Mouse (Mus musculus): ENCODE measurements around the gene Pard3b. TPM values are rescaled to one million over a fixed set of nuclear protein-coding genes. Genes with fewer than 3 reads are reported as not detected.

The Pard3b gene
- polyA plus RNA-seq, 1 experiment from 2014 or later, result 25.5 TPM

DNA sequence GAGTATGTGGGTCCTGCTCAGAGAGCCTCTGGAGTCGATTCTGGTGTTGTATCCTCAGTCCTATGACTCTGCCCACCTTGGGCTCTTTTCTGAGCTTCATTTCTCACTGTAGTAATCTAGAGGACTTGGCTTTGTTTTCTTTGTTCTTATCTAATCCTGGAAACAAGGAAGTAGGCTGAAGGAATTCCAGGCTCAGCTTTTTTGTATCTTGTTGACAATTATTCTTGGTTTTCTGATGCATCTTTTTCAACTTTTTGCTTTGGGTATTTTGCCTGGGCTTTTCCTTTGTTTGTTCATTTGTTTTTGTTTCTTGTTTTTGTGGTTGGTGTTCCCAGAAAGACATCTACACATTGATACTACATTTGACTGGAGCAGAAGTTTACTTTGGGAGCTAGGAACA is 236.3 kb downstream of the Pard3b start:
- no peak for ATAC-seq (ENCODE audit: insufficient number of reproducible peaks, insufficient read depth, low FRiP score, low TSS enrichment)
- WGBS, result 70% methylated on average over 1 of the region's 1 CpGs
- Histone ChIP-seq H3K4me3 (no peak overlapping the region), H3K9me3 (no peaks in the 10 kb centered on the region), H3K36me3 (no peaks in the 10 kb centered on the region), H3K27me3 (no peaks in the 10 kb centered on the region), H3K27ac (no peak overlapping the region), H3K9ac (no peak overlapping the region), H3K4me2 (replicated peaks) (no peak overlapping the region), H3K4me1 (no peaks in the 10 kb centered on the region)

GRCm38 (mm10) chr1:61879706-61880470 is 241.3 kb downstream of the Pard3b start:
- Histone ChIP-seq H3K9ac (no peak overlapping the region), H3K4me3 (no peak overlapping the region), H3K36me3 (no peaks in the 10 kb centered on the region), H3K27me3 (no peaks in the 10 kb centered on the region), H3K4me2 (replicated peaks) (no peak overlapping the region), H3K9me3 (no peaks in the 10 kb centered on the region), H3K27ac (no peak overlapping the region), H3K4me1 (no peaks in the 10 kb centered on the region)
- no peak for ATAC-seq (ENCODE audit: insufficient number of reproducible peaks, insufficient read depth, low FRiP score, low TSS enrichment)
- WGBS, result 57% methylated on average over 6 of the region's 6 CpGs

DNA sequence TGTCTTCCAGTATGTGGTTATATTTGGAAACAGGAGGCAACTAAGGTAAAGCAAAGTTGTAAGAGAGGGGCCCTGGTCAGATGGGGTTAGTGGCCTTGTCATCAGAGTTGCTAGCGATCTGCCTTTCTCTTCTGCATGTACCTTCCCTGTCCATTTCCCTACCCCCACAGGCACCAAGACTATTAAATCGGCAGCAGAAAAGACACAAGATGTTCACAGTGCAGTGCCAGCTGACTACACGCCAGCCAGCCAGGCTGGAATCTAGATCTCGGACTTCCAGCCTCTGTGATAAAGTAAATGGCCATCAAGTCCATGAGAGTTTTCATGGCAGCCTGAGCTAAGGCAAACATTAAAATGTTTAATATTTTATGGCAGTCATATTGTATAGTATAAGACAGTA is 257.4 kb downstream of the Pard3b start:
- H3K9ac ChIP-seq, result no peak overlapping the region
- H3K9me3 ChIP-seq, result no peaks in the 10 kb centered on the region
- no peaks in the 10 kb centered on the region for H3K36me3 ChIP-seq
- no peaks in the 10 kb centered on the region for H3K4me1 ChIP-seq
- WGBS, result 77% methylated on average over 4 of the region's 4 CpGs
- H3K4me2 ChIP-seq (replicated peaks), result no peak overlapping the region
- no peak overlapping the region for H3K27ac ChIP-seq
- H3K4me3 ChIP-seq, result no peak overlapping the region
- no peaks in the 10 kb centered on the region for H3K27me3 ChIP-seq
- no peak for ATAC-seq (ENCODE audit: insufficient number of reproducible peaks, insufficient read depth, low FRiP score, low TSS enrichment)

- H3K4me3 ChIP-seq, result no peak overlapping the region
- H3K27ac ChIP-seq, result no peak overlapping the region
- no peak overlapping the region for H3K9ac ChIP-seq
- no peak overlapping the region for H3K4me2 ChIP-seq (replicated peaks)
- ATAC-seq (ENCODE audit: insufficient number of reproducible peaks, insufficient read depth, low FRiP score, low TSS enrichment), result no peak
- WGBS, result 79% methylated on average over 4 of the region's 4 CpGs
- no peaks in the 10 kb centered on the region for H3K36me3 ChIP-seq
- H3K9me3 ChIP-seq, result no peaks in the 10 kb centered on the region
- H3K4me1 ChIP-seq, result no peaks in the 10 kb centered on the region
- no peaks in the 10 kb centered on the region for H3K27me3 ChIP-seq
Measured at GRCm38 (mm10) chr1:61903271-61904007, 264.8 kb downstream of the Pard3b start.

DNA sequence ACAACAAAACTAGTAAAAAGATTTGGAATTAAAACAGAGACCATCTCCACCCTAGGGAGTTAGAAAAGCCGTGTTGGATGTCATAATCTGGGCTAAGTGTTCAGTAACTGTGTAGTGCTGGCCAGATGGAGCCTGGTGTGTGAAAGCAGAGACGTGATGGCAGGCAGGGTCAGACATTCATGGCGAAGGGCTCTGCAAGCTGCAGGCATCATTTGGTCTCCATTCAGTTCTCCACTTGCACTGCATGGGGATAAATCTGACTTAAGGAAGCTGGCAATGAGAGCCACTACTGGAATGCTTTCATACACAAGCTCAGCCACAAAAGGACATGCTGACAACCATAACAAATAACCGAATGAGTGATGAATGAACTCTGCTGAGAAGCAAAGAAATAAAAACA is 265.4 kb downstream of the Pard3b start:
- H3K4me1 ChIP-seq, result no peaks in the 10 kb centered on the region
- no peak for ATAC-seq (ENCODE audit: insufficient number of reproducible peaks, insufficient read depth, low FRiP score, low TSS enrichment)
- H3K4me2 ChIP-seq (replicated peaks), result no peak overlapping the region
- WGBS, result 62% methylated on average over 4 of the region's 4 CpGs
- H3K9ac ChIP-seq, result no peak overlapping the region
- H3K36me3 ChIP-seq, result no peaks in the 10 kb centered on the region
- no peaks in the 10 kb centered on the region for H3K9me3 ChIP-seq
- H3K27me3 ChIP-seq, result no peaks in the 10 kb centered on the region
- no peak overlapping the region for H3K4me3 ChIP-seq
- no peak overlapping the region for H3K27ac ChIP-seq

- Histone ChIP-seq H3K4me1 (no peaks in the 10 kb centered on the region), H3K9me3 (no peaks in the 10 kb centered on the region), H3K27me3 (no peaks in the 10 kb centered on the region), H3K4me2 (replicated peaks) (no peak overlapping the region), H3K9ac (no peak overlapping the region), H3K27ac (no peak overlapping the region), H3K36me3 (no peaks in the 10 kb centered on the region), H3K4me3 (no peak overlapping the region)
- WGBS, result 58% methylated on average over 2 of the region's 2 CpGs
- no peak for ATAC-seq (ENCODE audit: insufficient number of reproducible peaks, insufficient read depth, low FRiP score, low TSS enrichment)
Measured at GRCm38 (mm10) chr1:61912931-61913330, 274.3 kb downstream of the Pard3b start.

GRCm38 (mm10) chr1:61924958-61925357 is 286.3 kb downstream of the Pard3b start:
- Histone ChIP-seq H3K36me3 (no peaks in the 10 kb centered on the region), H3K4me1 (peaks cover 12% of the 10 kb centered on the region; the same call in 1 of the 2 replicates), H3K27ac (no peak overlapping the region), H3K27me3 (no peaks in the 10 kb centered on the region), H3K4me3 (no peak overlapping the region), H3K4me2 (replicated peaks) (no peak overlapping the region), H3K9ac (no peak overlapping the region), H3K9me3 (no peaks in the 10 kb centered on the region)
- 6% methylated on average over 2 of the region's 2 CpGs for WGBS
- no peak for ATAC-seq (ENCODE audit: insufficient number of reproducible peaks, insufficient read depth, low FRiP score, low TSS enrichment)

GRCm38 (mm10) chr1:61925541-61925940 is 286.9 kb downstream of the Pard3b start:
- ATAC-seq (ENCODE audit: insufficient number of reproducible peaks, insufficient read depth, low FRiP score, low TSS enrichment), result no peak

DNA sequence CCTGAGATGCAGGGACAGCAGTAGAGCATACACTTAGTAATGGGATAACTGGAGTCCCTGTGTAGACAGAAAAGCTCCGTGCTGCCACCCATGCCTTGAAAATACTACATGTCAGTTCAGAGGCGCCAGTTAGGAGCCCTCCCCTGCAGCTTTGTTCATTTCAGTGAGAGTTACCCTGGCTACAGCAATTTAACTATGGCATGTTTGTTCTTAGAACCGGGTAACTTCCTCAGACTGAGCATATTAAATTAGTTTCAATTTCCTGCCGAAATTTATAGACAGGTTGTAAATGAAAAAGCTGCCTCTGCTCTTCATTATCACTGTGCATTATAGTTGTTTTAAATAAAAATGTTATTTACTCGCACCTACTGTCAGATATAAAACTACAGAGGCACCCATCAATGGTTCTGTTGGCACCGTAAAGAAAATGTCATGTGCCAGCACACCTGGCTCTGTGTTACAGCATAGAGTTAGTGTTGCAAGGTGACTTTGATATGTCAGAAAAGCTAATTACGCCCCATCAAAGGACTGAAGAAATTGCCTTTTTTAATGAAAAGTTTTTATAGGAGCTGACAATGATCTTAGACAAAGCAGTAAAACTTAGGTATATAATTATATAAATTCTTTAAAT is 289.6 kb downstream of the Pard3b start:
- 42% methylated on average over 7 of the region's 7 CpGs for WGBS
- Histone ChIP-seq H3K9me3 (no peaks in the 10 kb centered on the region), H3K27me3 (no peaks in the 10 kb centered on the region), H3K36me3 (no peaks in the 10 kb centered on the region), H3K9ac (no peak overlapping the region), H3K27ac (no peak overlapping the region), H3K4me1 (peaks cover 12% of the 10 kb centered on the region; the same call in 1 of the 2 replicates), H3K4me2 (replicated peaks) (no peak overlapping the region), H3K4me3 (no peak overlapping the region)
- ATAC-seq (ENCODE audit: insufficient number of reproducible peaks, insufficient read depth, low FRiP score, low TSS enrichment), result no peak

More at GRCm38 (mm10) chr1:61925541-61925940, 286.9 kb downstream of the Pard3b start:
- no peaks in the 10 kb centered on the region for H3K36me3 ChIP-seq
- H3K9ac ChIP-seq, result no peak overlapping the region
- no peak overlapping the region for H3K27ac ChIP-seq
- H3K4me2 ChIP-seq (replicated peaks), result no peak overlapping the region
- no peaks in the 10 kb centered on the region for H3K9me3 ChIP-seq
- WGBS, result 69% methylated on average over 5 of the region's 5 CpGs
- H3K27me3 ChIP-seq, result no peaks in the 10 kb centered on the region
- H3K4me1 ChIP-seq, result peaks cover 12% of the 10 kb centered on the region; the same call in 1 of the 2 replicates
- H3K4me3 ChIP-seq, result no peak overlapping the region

GRCm38 (mm10) chr1:61933574-61933973 is 294.9 kb downstream of the Pard3b start:
- Histone ChIP-seq H3K9me3 (no peaks in the 10 kb centered on the region), H3K36me3 (no peaks in the 10 kb centered on the region), H3K4me2 (replicated peaks) (no peak overlapping the region), H3K4me3 (no peak overlapping the region), H3K4me1 (0 out of 2 replicates have a peak, but pooled peaks cover 3% of the 10 kb centered on the region), H3K27ac (no peak overlapping the region), H3K27me3 (no peaks in the 10 kb centered on the region), H3K9ac (no peak overlapping the region)
- no peak for ATAC-seq (ENCODE audit: insufficient number of reproducible peaks, insufficient read depth, low FRiP score, low TSS enrichment)
- WGBS, result 84% methylated on average over 2 of the region's 2 CpGs

DNA sequence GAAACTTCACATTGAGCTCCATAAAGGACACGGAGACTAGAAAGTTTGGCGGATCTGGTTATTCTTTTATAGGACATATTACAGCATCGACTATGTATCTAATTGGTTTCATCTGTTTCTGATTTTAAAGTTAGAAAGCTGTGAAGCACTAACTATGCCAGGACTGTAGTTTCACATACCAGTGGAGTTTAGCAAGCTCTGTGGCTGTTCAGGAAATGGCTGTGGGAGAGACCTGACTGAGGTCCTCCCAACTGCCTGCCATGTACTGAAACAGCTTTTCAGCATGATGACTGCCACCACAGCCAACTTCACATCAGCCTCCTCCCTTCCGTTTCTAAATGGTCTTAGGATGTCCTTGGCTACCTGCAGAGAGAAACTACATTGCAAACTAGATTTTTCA is 296.1 kb downstream of the Pard3b start:
- no peak overlapping the region for H3K27ac ChIP-seq
- WGBS, result 44% methylated on average over 4 of the region's 4 CpGs
- no peaks in the 10 kb centered on the region for H3K36me3 ChIP-seq
- no peak for ATAC-seq (ENCODE audit: insufficient number of reproducible peaks, insufficient read depth, low FRiP score, low TSS enrichment)
- no peaks in the 10 kb centered on the region for H3K9me3 ChIP-seq
- H3K9ac ChIP-seq, result no peak overlapping the region
- no peak overlapping the region for H3K4me3 ChIP-seq
- no peaks in the 10 kb centered on the region for H3K27me3 ChIP-seq
- no peak overlapping the region for H3K4me2 ChIP-seq (replicated peaks)
- H3K4me1 ChIP-seq, result 0 out of 2 replicates have a peak, but pooled peaks cover 7% of the 10 kb centered on the region

Data from embryonic facial prominence, embryonic 12.5 days (tissue).